Mouse (Mus musculus) kidney, postnatal 4 days (tissue): Measurements from ENCODE around the gene Vdac2.

Source experiments
- DNase-seq, 2 experiments: peaks; one replicate each; pipeline ENCODE4 v3.0.0; 2021; ENCODE audit warnings: mixed read lengths in 2 of 2

The Vdac2 gene

DNA sequence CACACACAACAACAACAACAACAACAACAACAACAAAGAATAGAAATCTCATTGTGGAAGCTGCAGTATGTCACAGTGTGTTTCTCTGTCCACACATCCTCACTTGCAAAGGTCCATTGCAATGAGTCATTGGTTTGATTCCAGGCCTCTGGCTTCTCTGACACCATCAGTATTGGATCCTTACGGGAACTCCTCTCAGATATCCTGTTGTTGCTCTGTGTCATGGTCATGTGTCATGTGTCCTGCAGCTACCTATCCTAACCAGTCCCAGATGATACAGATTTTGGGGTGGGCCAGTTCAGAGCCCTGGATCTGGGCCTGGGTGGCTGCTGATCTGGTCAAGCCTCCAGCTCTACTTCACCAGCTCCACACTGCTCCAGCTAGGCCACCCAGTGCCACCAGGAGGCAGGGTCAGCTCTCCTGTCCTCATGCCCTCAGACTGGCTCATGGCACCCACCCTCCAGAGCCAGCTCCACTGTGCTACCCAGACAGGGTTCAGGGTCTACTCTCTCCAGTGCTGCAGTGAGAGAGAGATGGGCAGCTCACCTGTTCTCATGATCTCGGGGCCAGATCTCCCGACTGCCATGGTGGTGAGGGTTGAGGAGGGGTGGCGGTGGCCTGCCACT, 4.0 kb upstream of the Vdac2 start:
- no peak for DNase-seq

GRCm38 (mm10) chr14:21822307-21822706, 2.7 kb upstream of the Vdac2 start:
- DNase-seq, result peak in 1 of 2 experiments; percentile 29

DNA sequence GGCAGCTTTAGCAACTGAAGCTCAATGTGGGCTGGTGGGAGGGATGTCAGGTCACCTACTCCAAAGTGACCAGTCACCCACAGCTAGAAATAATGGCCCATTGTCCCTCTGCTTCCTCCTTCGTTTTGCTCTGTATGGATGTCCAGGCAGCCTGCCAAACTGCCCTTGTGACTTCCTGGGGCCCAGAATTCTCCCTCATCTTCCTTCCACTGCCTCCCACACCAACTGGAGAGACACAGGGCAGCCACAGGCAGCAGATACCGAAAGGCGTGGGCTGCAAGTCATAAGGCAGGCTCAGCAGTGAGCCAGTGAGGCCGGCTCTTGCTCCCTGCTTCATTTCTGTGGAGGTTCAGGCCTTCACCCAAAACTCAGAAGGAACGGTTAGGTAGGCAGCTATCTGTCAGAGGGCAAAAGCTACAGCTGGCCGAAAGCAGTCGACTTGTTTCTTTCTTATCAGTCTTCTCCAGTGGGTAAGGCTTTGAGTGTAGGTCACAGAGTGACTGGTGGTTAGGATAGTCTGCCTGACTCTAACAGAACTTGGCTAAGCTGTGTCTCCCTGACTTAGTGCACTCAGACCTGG, 2.2 kb upstream of the Vdac2 start:
- peak; percentile 87 to 92 for DNase-seq

GRCm38 (mm10) chr14:21823897-21824296, 1.1 kb upstream of the Vdac2 start:
- DNase-seq, result peak in 1 of 2 experiments; percentile 27

- DNase-seq, result peak in 1 of 2 experiments; percentile 26
These were observed 901 bp downstream of the Vdac2 start for GRCm38 (mm10) chr14:21825786-21826491.

- peak; percentile 97 to 99 for DNase-seq
These were observed 6.1 kb downstream of the Vdac2 start for GRCm38 (mm10) chr14:21830876-21831767.

- DNase-seq, result no peak
These were observed 6.9 kb downstream of the Vdac2 start for GRCm38 (mm10) chr14:21831830-21832403.

DNA sequence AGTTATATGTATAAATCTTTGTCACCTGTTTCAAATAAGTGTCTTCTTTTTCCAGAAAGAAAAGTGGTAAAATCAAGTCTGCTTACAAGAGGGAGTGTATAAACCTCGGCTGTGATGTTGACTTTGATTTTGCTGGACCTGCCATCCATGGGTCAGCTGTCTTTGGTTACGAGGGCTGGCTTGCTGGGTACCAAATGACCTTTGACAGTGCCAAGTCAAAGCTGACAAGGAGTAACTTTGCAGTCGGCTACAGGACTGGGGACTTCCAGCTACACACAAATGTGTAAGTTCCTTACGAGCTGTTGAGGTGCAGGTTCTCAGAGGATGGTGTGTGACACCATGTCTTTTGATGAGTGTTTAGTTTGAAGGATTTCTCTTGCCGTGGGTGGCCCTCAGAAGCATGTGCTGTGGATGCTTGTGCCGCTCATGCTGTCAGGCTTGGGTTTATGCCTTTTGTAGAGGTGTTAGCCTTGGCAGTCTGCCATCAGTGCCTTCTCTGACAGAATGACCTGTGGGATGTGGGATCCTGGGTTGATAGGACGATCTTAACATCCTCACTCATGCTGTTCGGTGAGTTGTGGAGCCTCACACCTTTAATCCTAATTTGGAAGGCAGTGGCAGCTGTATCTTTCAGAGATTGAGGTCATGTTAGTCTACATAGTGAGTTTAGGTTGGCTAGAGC, 13.4 kb downstream of the Vdac2 start:
- DNase-seq, result no peak

DNA sequence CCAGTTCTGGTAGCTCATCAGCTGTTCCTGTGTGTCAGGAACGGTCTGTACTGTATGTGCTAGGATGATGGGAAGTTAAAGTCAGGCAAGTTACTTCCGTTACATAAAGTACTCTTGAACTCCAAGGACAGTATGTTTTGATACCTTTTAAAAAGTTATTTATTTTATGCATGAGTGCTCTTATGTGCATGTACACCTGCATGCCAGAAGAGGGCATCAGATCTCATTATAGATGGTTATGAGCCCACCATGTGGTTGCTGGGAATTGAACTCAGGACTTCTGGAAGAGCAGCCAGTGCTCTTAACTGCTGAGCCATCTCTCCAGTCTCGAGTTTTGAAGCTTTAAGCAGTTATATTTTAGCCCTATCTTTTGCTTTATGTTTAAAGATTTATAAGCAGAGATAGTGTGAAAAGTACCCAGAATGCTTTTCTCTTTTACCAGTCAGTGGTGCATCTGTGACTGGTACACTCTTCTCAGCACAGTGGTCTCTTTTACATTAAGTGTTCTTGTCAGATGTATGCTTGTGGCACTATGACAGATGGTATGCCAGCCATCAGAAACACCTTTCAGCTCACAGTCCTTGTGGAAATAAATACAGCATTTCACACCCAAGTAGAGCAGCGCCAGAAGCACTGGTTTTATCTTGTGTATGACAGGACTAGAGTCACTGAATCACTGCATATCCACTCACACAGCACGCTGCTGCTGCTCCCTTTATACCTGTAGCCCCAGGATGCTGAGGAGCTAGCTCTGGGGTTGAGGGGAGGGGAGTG, 17.0 kb downstream of the Vdac2 start:
- no peak for DNase-seq

GRCm38 (mm10) chr14:21843263-21843662, 18.2 kb downstream of the Vdac2 start:
- no peak for DNase-seq

DNA sequence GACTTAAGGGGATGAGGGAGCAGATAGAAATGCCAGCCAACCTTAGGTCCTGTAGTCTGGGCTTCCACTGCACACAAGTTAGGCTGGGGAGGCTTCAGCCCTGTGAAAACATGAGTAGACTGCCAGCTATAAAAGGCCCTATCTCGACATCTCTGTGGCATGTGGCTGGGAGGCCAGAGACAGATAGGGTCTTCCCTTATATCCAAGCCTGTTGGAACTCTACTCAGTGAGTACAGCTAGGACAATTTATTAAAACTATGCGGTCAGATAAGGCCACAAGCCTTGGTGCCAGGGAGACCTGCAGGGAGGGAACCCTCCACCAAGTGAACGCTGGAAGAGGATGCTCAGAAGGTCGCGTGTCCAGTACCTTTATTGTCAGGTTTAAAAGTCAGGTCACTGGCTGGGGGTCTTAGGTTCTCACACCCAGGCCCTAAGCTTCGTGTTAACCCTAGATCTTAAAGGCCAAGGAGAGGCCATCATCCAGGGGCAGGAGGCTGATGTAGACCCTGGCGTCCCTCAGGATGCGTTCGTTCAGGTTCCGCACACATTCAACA, 21.9 kb downstream of the Vdac2 start:
- no peak for DNase-seq

DNA sequence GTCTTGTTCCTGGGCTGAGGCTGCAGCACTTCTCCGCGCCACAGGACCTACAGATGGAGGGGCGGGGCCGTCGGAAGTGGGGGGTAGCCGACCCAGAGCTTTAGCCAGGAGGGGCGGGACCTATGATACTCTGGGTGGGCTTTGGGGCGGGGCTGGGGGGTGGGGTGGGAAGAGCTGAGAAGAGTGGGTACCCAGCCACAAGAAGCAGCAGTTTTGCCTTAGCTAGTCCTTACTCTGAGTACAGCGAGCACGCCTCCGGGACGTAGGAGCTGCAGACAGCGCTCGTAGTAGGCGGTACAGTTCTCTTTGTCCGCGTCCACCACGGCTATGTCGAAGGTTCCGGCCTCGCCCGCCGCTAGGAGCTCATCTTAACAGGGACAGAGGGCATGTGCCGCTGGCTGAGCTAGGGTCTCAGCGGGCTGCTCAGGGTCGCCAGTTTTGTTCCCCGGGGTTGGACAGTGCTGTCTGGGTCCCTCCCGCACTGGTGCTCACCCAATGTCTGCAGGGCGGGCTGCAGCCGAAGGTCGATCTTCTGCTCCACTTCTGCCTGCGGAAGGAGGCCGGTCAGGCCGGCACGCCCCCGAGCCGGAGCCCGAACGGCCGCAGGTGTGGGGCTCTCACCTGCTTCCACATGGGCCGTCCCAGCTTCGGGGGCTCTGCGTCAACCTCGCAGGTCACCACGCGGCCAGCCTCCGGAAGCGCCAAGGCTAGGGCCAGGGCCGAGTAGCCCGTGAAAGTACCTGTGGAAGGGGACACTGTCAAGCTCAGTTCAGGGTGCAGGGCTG, 22.5 kb downstream of the Vdac2 start:
- peak; percentile 76 to 85 for DNase-seq

DNA sequence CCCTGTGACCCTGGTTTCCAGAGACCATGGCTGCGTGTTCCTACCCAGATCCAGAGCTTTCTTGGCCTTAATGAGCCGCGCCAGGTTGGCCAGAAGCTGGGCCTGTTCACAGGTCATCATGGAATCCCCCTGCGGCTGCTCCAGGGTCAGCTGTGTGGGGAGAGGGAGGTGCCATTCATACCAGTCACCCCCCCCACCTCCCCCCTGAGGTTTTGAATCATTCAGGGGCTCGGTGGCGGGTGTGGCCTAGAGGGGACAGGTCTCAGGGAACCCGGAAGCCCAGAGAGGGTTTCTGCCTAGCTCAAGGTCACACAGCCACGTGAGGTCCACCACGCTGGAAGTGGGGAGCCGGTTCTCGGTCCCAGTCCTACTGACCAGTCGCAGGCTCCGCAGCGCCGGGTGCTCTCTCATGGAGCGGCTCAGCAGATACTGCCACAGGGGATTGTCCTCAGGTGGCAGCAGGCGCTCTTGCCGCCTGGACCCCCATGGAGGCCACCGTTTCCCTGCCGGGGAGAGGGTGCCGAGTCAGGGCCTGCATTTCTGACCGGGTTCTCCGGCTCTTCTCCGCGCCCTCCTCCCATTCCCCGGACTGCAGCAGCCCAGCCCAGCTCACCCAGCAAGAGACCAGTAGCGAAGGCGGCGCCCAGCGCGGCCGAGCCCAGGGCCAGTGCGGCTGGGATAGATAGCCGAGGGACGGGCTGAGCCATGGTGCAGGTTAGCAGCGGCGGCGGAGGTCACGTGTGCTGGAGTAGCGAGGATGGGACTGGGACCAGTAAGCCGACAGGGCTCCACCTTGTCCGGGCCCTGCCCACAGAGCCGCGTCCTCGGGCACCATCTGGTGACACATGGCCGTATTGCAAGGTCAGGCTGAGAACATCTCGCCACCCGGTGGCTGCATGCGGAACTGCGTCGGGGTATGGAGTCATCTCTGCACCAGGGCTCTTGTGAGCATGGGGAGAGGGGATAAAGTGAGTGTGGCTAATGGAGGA, 23.4 kb downstream of the Vdac2 start, which contains the start of gene Comtd1:
TSS of gene Comtd1 (minus strand) at position 812 of the 989 bp plus-strand sequence.
- peak; percentile 96 for DNase-seq

- no peak for DNase-seq
These were observed 24.7 kb downstream of the Vdac2 start for GRCm38 (mm10) chr14:21849524-21850418.

DNA sequence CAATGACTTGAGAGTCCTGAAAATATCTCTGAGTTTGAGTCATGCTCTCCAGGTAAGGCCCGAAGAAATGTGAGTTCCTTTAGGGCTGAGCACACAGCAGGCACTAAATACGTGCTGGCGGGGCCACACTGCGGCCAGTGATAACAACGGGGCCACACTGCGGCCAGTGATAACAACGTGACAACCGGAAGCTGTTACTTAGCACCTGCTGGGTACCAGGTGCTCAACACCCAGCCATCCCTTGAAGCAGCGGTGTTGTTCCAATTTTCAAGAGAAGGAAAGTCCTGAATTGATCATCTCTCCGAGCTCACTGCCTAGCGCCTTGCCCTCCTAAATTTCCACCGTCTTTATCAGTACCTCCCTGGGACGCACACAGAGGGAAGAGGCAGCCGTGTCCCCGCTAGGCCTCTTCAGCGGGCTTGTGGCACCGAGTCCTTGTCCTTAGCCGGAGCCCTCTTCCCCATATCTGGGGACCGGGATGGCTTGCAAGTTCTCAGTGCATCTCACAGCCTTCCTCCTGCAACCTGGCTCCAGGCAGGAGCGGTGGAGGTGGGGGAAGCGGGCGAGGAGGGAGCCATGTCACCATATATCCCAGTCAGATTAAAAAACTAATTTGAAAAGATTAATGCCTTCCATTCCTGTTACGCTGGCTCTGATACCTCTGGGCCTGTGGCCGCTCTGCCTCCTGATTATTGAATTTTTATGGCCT, 25.5 kb downstream of the Vdac2 start:
- no peak for DNase-seq

- peak in 1 of 2 experiments; percentile 43 for DNase-seq
These were observed 27.2 kb downstream of the Vdac2 start for GRCm38 (mm10) chr14:21851996-21852791.
